Mouse (Mus musculus) heart, adult 2 months (tissue): ENCODE data around the gene Sgip1.

Experiments
- CTCF ChIP-seq: fragments of 200-600 bp; IDR thresholded peaks from 2 replicates; pipeline ENCODE4 v1.8.1; 2022; ENCODE audit warnings: antibody characterized with exemption, mild to moderate bottlenecking, moderate library complexity
- EP300 ChIP-seq: fragments of 200-500 bp; IDR thresholded peaks from 2 replicates; pipeline ENCODE4 v1.6.1; 2011; ENCODE audit warnings: low read depth, low read length, control low read depth; ENCODE audit not compliant: insufficient read depth
- POLR2A ChIP-seq: fragments of 200-500 bp; IDR thresholded peaks from 2 replicates; pipeline ENCODE4 v1.6.1; 2011; ENCODE audit warnings: mild to moderate bottlenecking, low read depth, low read length, control low read depth; ENCODE audit not compliant: insufficient read depth

- TF ChIP-seq POLR2A (no peak), CTCF (no peak), EP300 (no peak)
Measured at GRCm38 (mm10) chr4:102952476-102952875, 211.4 kb downstream of the Sgip1 start.
